Mouse (Mus musculus): Measurements from ENCODE around the gene Olfr582.

The Olfr582 gene

GRCm38 (mm10) chr7:103037724-103038123 is at the start of gene Olfr582:
TSS of gene Olfr582 (plus strand) at chr7:103038024.
- ATAC-seq (ENCODE audit: low TSS enrichment) = no peak

GRCm38 (mm10) chr7:102989224-102989623 is 48.6 kb upstream of the Olfr582 start, which contains the start of gene Olfr578:
TSS of gene Olfr578 (minus strand) at chr7:102989324.
- no peak for ATAC-seq (ENCODE audit: low TSS enrichment)

- ATAC-seq (ENCODE audit: low TSS enrichment) = no peak
These were observed 13.2 kb downstream of the Olfr582 start, which contains the start of gene Olfr583 for GRCm38 (mm10) chr7:103051000-103051399. TSS of gene Olfr583 (plus strand) at chr7:103051300.

- ATAC-seq (ENCODE audit: low TSS enrichment) = no peak
These were observed 43.8 kb downstream of the Olfr582 start, which contains the start of gene Olfr584 for GRCm38 (mm10) chr7:103081585-103081984. TSS of gene Olfr584 (plus strand) at chr7:103081885.

Data from frontal cortex, adult (tissue).